Mouse (Mus musculus) kidney, adult 18-20 months (tissue): ENCODE results near the gene 1700016C15Rik.

Source experiments
- DNase-seq: peaks from one replicate; pipeline ENCODE4 v3.0.0; 2021

The 1700016C15Rik gene

GRCm38 (mm10) chr1:177729043-177730024, at the start of gene 1700016C15Rik:
Gene 1700016C15Rik (plus strand): TSS chr1:177729814.
- DNase-seq, result no peak

- no peak for DNase-seq
These were observed 48.4 kb upstream of the 1700016C15Rik start for GRCm38 (mm10) chr1:177681239-177681638.

- no peak for DNase-seq
These were observed 45.4 kb upstream of the 1700016C15Rik start for GRCm38 (mm10) chr1:177683931-177684836.

GRCm38 (mm10) chr1:177684901-177685300, 44.7 kb upstream of the 1700016C15Rik start:
- DNase-seq, result no peak

- DNase-seq, result no peak
These were observed 43.5 kb upstream of the 1700016C15Rik start for GRCm38 (mm10) chr1:177686137-177686536.

GRCm38 (mm10) chr1:177686982-177687381, 42.6 kb upstream of the 1700016C15Rik start:
- DNase-seq, result peak; percentile 33

GRCm38 (mm10) chr1:177692491-177692890, 37.1 kb upstream of the 1700016C15Rik start:
- DNase-seq, result no peak

GRCm38 (mm10) chr1:177693486-177694252, 35.9 kb upstream of the 1700016C15Rik start:
- DNase-seq, result no peak

GRCm38 (mm10) chr1:177700560-177700959, 29.1 kb upstream of the 1700016C15Rik start:
- no peak for DNase-seq

- DNase-seq, result peak; percentile 78
These were observed 27.0 kb upstream of the 1700016C15Rik start for GRCm38 (mm10) chr1:177702481-177703146.

GRCm38 (mm10) chr1:177703147-177703807, 26.3 kb upstream of the 1700016C15Rik start:
- no peak for DNase-seq

- no peak for DNase-seq
These were observed 24.4 kb upstream of the 1700016C15Rik start for GRCm38 (mm10) chr1:177705204-177705603.

GRCm38 (mm10) chr1:177707571-177707970, 22.0 kb upstream of the 1700016C15Rik start:
- no peak for DNase-seq

- DNase-seq, result no peak
These were observed 21.0 kb upstream of the 1700016C15Rik start for GRCm38 (mm10) chr1:177708583-177709055.

GRCm38 (mm10) chr1:177711000-177711399, 18.6 kb upstream of the 1700016C15Rik start:
- DNase-seq, result no peak

GRCm38 (mm10) chr1:177711418-177711817, 18.2 kb upstream of the 1700016C15Rik start:
- no peak for DNase-seq

- no peak for DNase-seq
These were observed 15.8 kb upstream of the 1700016C15Rik start for GRCm38 (mm10) chr1:177713635-177714396.

- DNase-seq, result no peak
These were observed 15.1 kb upstream of the 1700016C15Rik start for GRCm38 (mm10) chr1:177714397-177715012.

- no peak for DNase-seq
These were observed 13.2 kb upstream of the 1700016C15Rik start for GRCm38 (mm10) chr1:177716448-177716847.
